Mouse (Mus musculus) kidney, postnatal 0 days (tissue): ENCODE measurements at regions not wholly inside any gene's neighbourhood (a gene's known extent, or its start where the extent isn't known, plus 50 kb on each side); places are given as distances from the start of the nearest gene placed in this dataset.

ENCODE experiments used
- ATAC-seq: fragments of 200-750 bp; cut with Nextera tagmentation; replicated peaks from 2 replicates; pipeline ENCODE4 v1.8.0; 2017; ENCODE audit warnings: low read depth, moderate number of reproducible peaks, moderate TSS enrichment, moderate library complexity; ENCODE audit not compliant: low FRiP score
- DNase-seq: peaks from one replicate; pipeline ENCODE4 v3.0.0-alpha.2; 2016; ENCODE audit warnings: low spot score
- H3K27ac ChIP-seq: fragments of 300-500 bp; sonication (generic); 2 replicates; pipeline ENCODE4 v1.5.1; 2014; ENCODE audit warnings: mild to moderate bottlenecking
- H3K27me3 ChIP-seq: fragments of 300-500 bp; sonication (generic); 2 replicates; pipeline ENCODE4 v1.6.1; 2014; ENCODE audit warnings: low read length, mixed read lengths; ENCODE audit not compliant: insufficient read depth
- H3K36me3 ChIP-seq: fragments of 300-500 bp; sonication (generic); 2 replicates; pipeline ENCODE4 v1.6.1; 2014; ENCODE audit warnings: low read length, mixed read lengths; ENCODE audit not compliant: insufficient read depth
- H3K4me1 ChIP-seq: fragments of 300-500 bp; sonication (generic); replicated peaks from 2 replicates; pipeline ENCODE4 v1.6.1; 2014; ENCODE audit warnings: antibody characterized with exemption, low read length, mixed read lengths; ENCODE audit not compliant: insufficient read depth
- H3K4me2 ChIP-seq: fragments of 300-500 bp; sonication (generic); 2 replicates; pipeline ENCODE4 v1.6.1; 2014; ENCODE audit warnings: mild to moderate bottlenecking, low read length, moderate library complexity, mixed read lengths
- H3K4me3 ChIP-seq: fragments of 300-500 bp; sonication (generic); replicated peaks from 2 replicates; pipeline ENCODE4 v1.5.1; 2014; ENCODE audit warnings: low read depth, low read length
- H3K9ac ChIP-seq: fragments of 300-500 bp; sonication (generic); 2 replicates; pipeline ENCODE4 v1.6.1; 2014; ENCODE audit warnings: low read depth, low read length
- H3K9me3 ChIP-seq: fragments of 300-500 bp; sonication (generic); replicated peaks from 2 replicates; pipeline ENCODE4 v1.6.1; 2016; ENCODE audit warnings: low read length, inconsistent platforms, mixed read lengths
- CTCF ChIP-seq: IDR thresholded peaks from 2 replicates; pipeline ENCODE4 v1.5.1; 2016; ENCODE audit warnings: antibody characterized with exemption, low read depth, mild to moderate bottlenecking, moderate library complexity
- WGBS: fragments of 180-500 bp; shearing (Covaris S2); extraction: QIAGEN DNeasy Blood & Tissue Kit; methylation state at CpG from one replicate; pipeline ENCODE4 v1.1.7; 2014; 5-methylcytosine and 5-hydroxymethylcytosine counted together

DNA sequence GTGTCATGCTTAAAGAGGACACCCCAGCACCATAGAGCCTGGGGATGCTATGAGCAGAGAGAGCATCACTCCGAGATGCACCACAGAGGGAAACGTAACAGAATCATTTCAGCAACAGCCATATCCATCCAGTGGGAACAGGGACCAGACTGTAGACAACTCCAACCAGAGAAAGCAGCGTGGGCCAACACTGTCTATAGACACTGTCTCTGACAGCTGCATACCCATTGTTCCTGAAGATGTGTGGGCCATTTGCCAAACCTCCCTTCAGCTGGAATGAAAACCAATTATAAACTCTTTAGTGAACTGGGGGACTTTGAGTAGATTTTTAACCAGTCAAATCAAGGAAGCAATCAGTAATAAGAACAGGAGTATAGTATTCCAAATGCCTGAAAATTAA, 630.8 kb upstream of the Fam19a5 start:
- ATAC-seq, result no peak

GRCm38 (mm10) chr15:86917891-86918290, 626.2 kb upstream of the Fam19a5 start:
- Histone ChIP-seq H3K4me3 (no peak overlapping the region), H3K27ac (no peak overlapping the region), H3K9ac (no peak overlapping the region), H3K9me3 (no peaks in the 10 kb centered on the region), H3K4me1 (no peaks in the 10 kb centered on the region), H3K4me2 (no peak overlapping the region), H3K27me3 (no peaks in the 10 kb centered on the region), H3K36me3 (no peaks in the 10 kb centered on the region)
- no peak for ATAC-seq
- no peak for DNase-seq
- TF ChIP-seq CTCF, result no peak
- 83% methylated on average over 8 of the region's 8 CpGs for WGBS

More for the DNA sequence above, 630.8 kb upstream of the Fam19a5 start:
- Histone ChIP-seq H3K4me3 (no peak overlapping the region), H3K4me1 (no peaks in the 10 kb centered on the region), H3K9ac (no peak overlapping the region), H3K36me3 (no peaks in the 10 kb centered on the region), H3K27me3 (no peaks in the 10 kb centered on the region), H3K4me2 (no peak overlapping the region), H3K9me3 (no peaks in the 10 kb centered on the region), H3K27ac (no peak overlapping the region)
- WGBS, result 84% methylated on average over 3 of the region's 3 CpGs
- TF ChIP-seq CTCF, result no peak
- DNase-seq, result no peak

GRCm38 (mm10) chr15:86919704-86920103, 624.4 kb upstream of the Fam19a5 start:
- DNase-seq (no peak), ATAC-seq (no peak)
- Histone ChIP-seq H3K4me1 (no peaks in the 10 kb centered on the region), H3K9me3 (no peaks in the 10 kb centered on the region), H3K9ac (no peak overlapping the region), H3K4me2 (no peak overlapping the region), H3K4me3 (no peak overlapping the region), H3K36me3 (no peaks in the 10 kb centered on the region), H3K27me3 (no peaks in the 10 kb centered on the region), H3K27ac (no peak overlapping the region)
- WGBS, result 60% methylated on average over 8 of the region's 8 CpGs
- TF ChIP-seq CTCF, result no peak

DNA sequence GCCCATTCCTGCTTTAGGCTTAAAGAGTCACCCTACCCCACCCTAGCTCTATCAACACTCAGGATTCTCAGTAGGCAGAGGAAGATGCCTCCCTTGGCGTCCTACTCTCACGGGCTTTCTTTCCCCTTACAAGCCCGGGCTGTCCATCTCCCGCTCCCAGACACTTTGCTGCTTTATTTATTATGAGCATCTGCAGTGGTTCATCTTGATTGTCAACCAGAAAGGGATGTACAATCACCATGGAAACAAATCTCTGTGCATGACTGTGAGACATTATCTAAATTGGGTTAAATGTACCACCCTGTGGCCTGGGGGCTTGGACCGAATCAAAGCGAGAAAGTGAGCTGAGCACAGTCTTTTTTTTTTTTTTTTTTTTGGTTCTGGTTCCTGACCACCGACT, 623.9 kb upstream of the Fam19a5 start:
- WGBS, result 49% methylated on average over 7 of the region's 7 CpGs
- Histone ChIP-seq H3K36me3 (no peaks in the 10 kb centered on the region), H3K4me2 (no peak overlapping the region), H3K9ac (no peak overlapping the region), H3K27me3 (no peaks in the 10 kb centered on the region), H3K4me3 (no peak overlapping the region), H3K4me1 (no peaks in the 10 kb centered on the region), H3K9me3 (no peaks in the 10 kb centered on the region), H3K27ac (no peak overlapping the region)
- ATAC-seq (no peak), DNase-seq (no peak)
- TF ChIP-seq CTCF, result no peak

DNA sequence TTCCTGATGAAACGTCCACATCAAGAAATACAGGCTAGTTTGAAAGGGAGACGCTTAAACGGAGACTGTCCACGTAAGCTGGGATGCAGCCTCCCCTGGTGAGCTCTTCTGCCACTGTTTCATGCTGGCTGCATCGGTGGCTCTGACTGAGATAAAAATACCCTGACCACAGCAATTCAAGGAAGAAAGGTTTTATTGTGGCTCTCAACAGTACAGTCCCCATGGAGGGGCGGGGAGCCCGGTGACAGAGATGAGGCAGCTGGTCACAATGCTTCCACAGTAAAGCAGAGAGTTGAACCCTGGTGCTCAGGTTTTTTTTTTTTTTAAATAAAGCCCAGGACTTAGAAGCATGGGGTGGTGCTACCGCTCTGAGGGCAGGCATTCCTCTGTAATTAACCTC, 622.7 kb upstream of the Fam19a5 start:
- H3K9me3 ChIP-seq, result no peaks in the 10 kb centered on the region
- no peak overlapping the region for H3K27ac ChIP-seq
- no peak overlapping the region for H3K4me2 ChIP-seq
- no peaks in the 10 kb centered on the region for H3K36me3 ChIP-seq
- H3K27me3 ChIP-seq, result no peaks in the 10 kb centered on the region
- ATAC-seq, result no peak
- H3K4me1 ChIP-seq, result no peaks in the 10 kb centered on the region
- no peak overlapping the region for H3K9ac ChIP-seq
- no peak overlapping the region for H3K4me3 ChIP-seq
- TF ChIP-seq CTCF, result no peak
- DNase-seq, result no peak
- 22% methylated on average over 8 of the region's 8 CpGs for WGBS

- Histone ChIP-seq H3K9me3 (no peaks in the 10 kb centered on the region), H3K4me1 (no peaks in the 10 kb centered on the region), H3K27me3 (no peaks in the 10 kb centered on the region), H3K9ac (no peak overlapping the region), H3K36me3 (no peaks in the 10 kb centered on the region), H3K27ac (no peak overlapping the region), H3K4me2 (no peak overlapping the region), H3K4me3 (no peak overlapping the region)
- no peak for TF ChIP-seq CTCF
- WGBS, result 14% methylated on average over 17 of the region's 17 CpGs
- ATAC-seq, result no peak
- DNase-seq, result no peak
Measured at GRCm38 (mm10) chr15:86925081-86925749, 618.9 kb upstream of the Fam19a5 start.
